Mouse (Mus musculus) right cerebral cortex, postnatal 4 days (tissue): Measurements from ENCODE around the gene Thada.
"Not testable (repeated sequence)": the region's sequence is repeated elsewhere in the genome, so short reads cannot be mapped to it uniquely, and the experiment has no call there.

Experiments used
- DNase-seq: peaks from one replicate; pipeline ENCODE4 v3.0.0-alpha.2; 2022

Gene Thada

DNA sequence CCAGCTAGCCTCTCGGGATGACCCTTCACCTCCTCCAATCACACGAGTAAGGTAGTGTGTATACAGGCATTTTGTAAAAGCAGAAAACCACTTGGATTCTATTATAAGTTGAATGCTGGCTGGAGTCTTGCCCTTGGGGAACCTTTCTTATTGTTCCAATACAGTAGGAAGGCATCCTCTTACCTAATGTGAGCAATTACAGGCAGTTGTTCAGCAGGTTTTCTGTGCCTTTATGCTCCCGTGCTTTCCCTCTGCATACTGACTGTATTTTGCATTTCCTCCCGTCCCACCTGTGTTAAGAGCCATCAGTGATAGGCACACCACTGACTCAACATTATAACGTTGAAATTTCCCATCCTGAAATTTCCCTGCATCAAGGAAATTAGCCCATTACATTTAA is 261.0 kb downstream of the Thada start:
- no peak for DNase-seq

GRCm38 (mm10) chr17:84203340-84203739 is 262.7 kb downstream of the Thada start:
- DNase-seq, result no peak

DNA sequence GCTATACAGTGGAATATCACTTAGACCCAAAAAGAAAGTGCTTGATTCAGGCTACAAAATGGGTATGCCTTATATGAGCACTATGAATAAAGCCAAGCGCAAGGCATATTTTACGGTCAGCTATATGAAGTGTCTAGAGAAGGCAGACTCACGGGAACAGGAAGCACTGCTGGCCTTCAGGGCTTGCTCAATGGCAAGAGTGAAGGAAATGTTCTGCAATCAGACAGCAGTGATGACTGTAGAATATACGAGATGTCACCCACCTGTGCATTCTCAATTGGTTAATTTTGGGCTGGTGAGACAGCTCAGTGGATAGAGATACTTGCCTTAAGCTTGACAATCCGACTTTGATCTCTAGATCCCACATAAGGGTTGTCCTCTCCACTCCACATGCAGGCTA is 264.8 kb downstream of the Thada start:
- no peak for DNase-seq

GRCm38 (mm10) chr17:84197912-84198344 is 268.1 kb downstream of the Thada start:
- DNase-seq, result no peak

DNA sequence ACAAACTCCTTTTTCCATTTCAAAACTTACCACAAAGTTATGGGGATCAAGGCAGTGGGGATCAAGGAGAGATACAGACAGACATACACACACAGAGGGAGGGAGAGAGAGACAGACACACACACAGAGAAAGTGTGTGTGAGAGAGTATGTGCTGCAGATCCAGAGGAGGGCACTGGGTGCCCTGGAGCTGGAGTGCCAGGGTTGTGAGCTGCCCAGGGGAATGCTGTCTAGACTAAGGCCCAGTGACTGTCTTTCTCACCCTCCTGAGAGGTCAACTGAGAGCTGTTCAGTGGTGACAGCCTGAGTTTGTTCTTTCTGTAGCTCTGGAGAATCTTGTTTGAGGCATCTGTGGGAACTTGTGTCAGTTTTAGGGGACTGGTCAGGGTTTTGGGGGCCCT is 269.7 kb downstream of the Thada start:
- DNase-seq, result no peak

GRCm38 (mm10) chr17:84195835-84196234 is 270.2 kb downstream of the Thada start:
- DNase-seq, result no peak

DNA sequence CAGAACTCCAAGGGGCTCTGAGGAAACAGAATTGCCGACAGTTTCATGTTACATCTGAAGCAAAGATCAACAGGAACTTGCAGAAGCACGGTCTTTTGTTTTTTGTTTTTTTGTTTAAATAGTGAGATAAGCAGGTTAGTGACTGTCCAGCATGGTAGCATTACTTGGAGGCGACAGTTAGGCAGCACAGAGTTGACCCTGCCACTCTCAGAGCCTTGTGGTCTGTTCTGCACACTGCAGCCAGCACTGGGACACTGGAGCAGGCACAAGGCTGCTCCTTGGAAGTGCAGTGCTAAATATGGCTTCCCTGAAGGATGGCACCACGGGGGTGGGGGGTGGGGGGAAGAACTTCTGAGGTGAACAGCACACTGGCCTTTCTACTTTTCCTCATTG is 271.0 kb downstream of the Thada start:
- no peak for DNase-seq

GRCm38 (mm10) chr17:84194282-84195002 is 271.6 kb downstream of the Thada start:
- DNase-seq, result no peak

- DNase-seq, result no peak
Observed at GRCm38 (mm10) chr17:84193411-84193810, 272.6 kb downstream of the Thada start.

- DNase-seq, result no peak
Observed at GRCm38 (mm10) chr17:84191946-84192345, 274.1 kb downstream of the Thada start.

- DNase-seq, result peak; percentile 95
Observed at GRCm38 (mm10) chr17:84190885-84191284, 275.1 kb downstream of the Thada start.

GRCm38 (mm10) chr17:84189127-84189854 is 276.7 kb downstream of the Thada start:
- no peak for DNase-seq

DNA sequence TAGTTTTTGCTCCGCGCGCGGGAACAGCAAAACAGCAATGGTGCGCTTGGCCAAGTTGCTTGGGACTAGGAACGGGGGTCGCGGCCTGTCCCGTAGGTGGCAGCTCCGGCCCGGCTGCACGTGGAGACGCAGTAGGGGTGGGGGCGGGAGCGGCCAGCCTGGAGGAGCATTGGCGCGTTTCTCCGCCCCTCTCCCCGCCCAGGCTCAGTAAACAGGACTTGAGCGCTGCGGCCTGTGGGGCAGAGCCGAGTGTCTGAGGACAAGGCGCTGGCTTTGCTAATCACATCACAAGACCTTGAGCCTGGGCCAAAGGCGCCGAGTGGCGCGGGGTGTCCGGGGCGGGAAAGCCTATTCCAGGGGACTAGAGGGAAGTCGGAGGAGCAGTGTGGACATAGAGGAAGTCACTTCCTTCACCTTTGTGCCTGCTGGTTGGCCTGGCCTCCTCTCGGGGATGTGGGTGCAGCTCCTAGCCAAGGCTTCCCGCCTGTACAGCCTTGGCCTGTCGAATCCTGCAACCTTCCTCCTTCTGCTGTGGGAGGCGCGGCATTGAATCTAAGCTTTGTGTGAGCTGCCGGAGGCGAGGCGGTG is 277.5 kb downstream of the Thada start:
- DNase-seq, result peak; percentile 68

DNA sequence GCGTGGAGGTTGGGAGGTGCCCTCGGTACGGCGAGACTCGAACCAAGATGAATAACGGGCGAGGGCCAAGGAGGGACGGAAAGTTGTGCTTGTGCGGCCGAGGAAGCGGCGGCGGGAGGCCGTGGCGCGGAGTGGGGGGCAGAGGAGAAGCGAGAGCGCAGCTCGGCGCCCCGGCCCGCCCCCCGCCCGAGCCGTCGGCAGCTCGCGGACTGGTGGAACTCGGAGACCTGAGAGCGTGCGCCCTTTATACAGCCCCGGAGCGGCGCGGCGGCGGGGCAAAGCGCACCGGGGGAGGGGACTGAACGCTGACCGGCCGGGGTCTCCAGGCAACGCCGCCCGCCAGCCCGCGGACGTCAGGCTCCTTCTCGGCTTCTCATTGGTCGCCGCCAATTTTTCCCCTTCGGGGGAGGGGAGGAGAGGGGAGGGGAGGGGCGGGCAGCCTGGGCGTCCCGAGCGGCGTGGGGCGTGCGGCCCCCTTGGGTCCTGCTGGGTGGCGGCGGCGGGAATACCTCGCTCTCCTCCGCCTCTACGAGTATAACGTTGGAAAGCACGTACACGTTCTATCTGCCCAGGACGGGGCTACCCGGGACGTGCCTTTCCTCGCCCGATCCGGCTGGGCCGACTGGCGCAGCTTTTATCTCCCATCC is 278.2 kb downstream of the Thada start, which contains the start of gene Zfp36l2:
TSS of gene Zfp36l2 (minus strand) at position 221 of the 647 bp plus-strand sequence.
- peak; percentile 83 for DNase-seq

DNA sequence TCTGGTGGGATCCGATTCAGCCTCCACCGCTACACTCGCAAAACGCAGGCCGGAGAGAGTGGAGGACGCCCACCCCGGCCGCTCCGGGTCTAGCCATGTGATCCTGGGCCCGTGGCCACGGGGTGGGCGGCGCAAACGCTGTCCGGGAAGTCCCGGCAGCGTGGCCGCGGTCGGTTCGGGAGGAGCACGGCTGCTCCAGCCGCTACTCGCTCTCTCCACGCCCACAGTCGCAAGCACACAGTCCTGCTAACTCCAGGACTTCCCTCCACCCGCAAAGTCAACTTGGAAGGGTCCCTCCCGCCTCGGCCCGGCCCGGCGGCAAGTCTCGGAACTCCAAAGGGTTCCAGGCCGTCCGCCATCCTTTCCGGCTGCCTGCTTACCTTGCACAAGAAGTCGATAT is 278.7 kb downstream of the Thada start:
- not testable (repeated sequence) for DNase-seq

DNA sequence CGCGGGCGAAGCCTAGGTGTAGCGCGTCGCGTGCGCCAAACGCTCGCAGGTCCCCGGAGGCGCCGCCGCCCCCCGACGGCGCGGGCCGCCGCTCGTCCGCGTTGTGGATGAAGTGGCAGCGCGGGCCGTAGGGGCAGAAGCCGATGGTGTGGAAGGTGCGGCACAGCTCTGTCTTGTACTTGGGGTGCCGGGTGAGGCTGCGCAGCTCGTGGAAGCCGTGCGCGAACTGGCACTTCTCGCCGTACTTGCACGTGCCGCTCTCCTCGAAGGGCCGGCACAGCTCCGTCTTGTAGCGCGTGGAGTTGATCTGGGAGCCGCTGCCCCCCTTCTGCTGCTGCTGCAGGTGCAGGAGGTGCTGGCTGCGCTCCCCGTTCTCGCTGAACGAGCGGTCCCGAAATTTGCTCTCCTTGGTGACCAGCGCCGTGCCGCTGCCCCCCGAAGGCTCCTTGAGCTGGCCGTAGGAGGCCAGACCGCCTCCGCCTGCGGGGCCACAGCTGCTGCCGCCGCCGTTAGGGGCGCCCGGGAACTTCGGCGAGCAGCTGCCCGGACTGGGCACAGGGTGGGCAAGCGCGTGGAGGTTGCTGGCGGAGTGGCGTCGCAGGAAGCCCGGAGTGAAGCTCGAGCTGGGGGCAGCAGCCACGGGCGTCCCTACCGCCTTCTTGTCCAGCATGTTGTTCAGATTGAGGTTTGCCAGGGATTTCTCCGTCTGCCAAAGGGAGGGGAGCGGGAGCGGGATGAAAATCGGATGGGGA is 279.4 kb downstream of the Thada start:
- peak; percentile 30 for DNase-seq

DNA sequence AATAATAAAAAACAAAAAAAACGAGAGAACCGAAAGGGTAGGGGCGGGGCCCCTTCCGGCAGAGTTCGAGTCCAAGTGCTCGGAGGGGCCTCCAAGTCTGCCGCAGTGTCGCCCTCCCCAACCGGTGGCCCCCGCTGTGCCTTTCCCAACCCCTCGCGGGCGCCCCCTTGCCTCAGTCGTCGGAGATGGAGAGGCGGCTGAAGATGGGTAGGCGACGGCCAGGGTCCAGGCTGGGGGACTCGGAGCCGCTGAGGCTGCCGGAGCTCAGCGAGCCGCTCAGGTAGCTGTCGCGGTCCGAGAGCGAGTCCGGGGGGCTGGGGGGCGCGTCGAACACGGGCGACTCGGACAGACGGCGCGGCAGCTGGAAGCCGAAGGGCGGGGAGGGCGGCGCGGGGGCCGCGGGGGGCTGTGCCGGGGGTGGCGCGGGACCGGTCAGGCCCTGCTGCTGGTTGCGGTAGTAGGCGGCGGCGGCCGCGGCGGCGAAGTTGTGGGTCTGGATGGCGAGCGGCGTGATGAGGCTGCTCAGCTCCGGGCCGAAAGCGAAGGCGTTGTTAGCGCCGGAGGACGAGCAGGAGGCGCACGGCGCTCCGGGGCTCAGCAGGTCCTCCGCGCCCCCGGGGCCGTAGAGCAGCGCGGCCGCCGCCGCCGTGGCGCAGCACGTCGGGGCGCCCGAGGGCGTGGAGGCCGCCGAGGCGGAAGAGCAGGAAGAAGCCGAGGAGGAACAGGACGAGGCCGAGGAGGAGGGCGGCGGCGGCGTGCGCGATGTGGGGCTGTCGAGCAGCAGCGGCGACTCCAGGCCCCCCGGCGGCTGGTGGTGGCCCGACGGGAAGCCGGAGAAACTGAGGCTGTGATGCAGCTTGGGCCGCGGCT is 280.2 kb downstream of the Thada start:
- peak; percentile 69 for DNase-seq

- DNase-seq, result no peak
Observed at GRCm38 (mm10) chr17:84185011-84185411, 281.0 kb downstream of the Thada start.

DNA sequence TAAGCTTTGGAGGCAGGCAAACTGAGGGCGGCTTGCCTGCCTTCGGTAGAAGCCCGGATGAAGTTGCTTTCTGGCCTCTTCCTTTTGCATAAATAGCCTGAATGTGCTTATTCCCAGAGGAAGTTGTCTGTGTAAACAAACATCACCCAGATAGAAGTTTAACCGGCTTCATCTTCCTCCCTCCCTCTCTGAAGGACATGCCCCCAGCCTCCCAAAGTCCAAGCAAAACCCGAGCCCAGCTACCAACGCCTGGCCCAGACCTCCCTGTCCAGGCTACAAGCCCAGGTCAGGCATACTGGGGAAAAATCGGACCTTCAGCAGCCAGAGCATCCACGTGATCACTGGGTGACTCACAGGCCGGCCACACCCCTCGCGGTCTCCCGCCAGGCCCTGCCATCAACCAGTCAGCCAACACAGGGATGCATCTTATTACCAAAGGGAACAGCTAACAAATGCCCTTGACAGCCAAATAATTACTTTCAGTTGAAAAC is 282.7 kb downstream of the Thada start:
- peak; percentile 37 for DNase-seq

- no peak for DNase-seq
Observed at GRCm38 (mm10) chr17:84182311-84183271, 283.4 kb downstream of the Thada start.
